Mouse (Mus musculus): ENCODE results near the gene Ptpn13. TPM values are rescaled to one million over a fixed set of nuclear protein-coding genes. Genes with fewer than 3 reads are reported as not detected.

The Ptpn13 gene
- polyA plus RNA-seq, 1 experiment from 2014 or later, result 4.9 TPM

DNA sequence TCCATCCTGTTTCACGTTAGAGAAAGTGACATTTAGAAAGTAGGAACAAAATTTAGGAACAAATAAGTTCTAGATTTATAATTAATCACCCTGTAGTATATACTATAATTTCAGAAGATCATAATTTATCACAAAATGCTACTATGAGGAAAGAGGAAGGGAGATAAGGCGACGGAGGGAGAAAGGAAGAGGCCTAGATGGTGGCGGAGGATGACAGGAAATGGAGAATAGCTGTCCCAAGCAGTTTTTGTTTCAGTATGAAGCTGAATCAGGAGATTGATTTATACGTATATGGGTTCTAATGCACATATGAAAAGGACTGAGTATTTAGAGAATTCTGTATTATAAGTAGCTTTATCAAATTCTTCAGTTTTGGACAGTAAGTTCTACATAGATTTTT lies 47.7 kb downstream of the Ptpn13 start:
- H3K27me3 ChIP-seq, result no peaks in the 10 kb centered on the region
- H3K9ac ChIP-seq, result no peak overlapping the region
- H3K4me1 ChIP-seq, result peaks cover 3% of the 10 kb centered on the region; the same call in 1 of the 2 replicates
- H3K9me3 ChIP-seq (replicated peaks), result no peaks in the 10 kb centered on the region
- H3K4me3 ChIP-seq, result no peak overlapping the region
- no peaks in the 10 kb centered on the region for H3K36me3 ChIP-seq (ENCODE audit: poor library complexity, severe bottlenecking)
- no peak overlapping the region for H3K4me2 ChIP-seq
- no peak overlapping the region for H3K27ac ChIP-seq
- 87% methylated on average over 5 of the region's 5 CpGs for WGBS
- no peak for ATAC-seq

GRCm38 (mm10) chr5:103473467-103474096 lies 48.6 kb downstream of the Ptpn13 start:
- Histone ChIP-seq H3K4me3 (no peak overlapping the region), H3K36me3 (ENCODE audit: poor library complexity, severe bottlenecking) (no peaks in the 10 kb centered on the region), H3K9ac (no peak overlapping the region), H3K27ac (no peak overlapping the region), H3K9me3 (replicated peaks) (no peaks in the 10 kb centered on the region), H3K4me2 (no peak overlapping the region), H3K27me3 (no peaks in the 10 kb centered on the region), H3K4me1 (peaks cover 3% of the 10 kb centered on the region; the same call in 1 of the 2 replicates)
- WGBS, result 90% methylated on average over 11 of the region's 11 CpGs
- no peak for ATAC-seq

DNA sequence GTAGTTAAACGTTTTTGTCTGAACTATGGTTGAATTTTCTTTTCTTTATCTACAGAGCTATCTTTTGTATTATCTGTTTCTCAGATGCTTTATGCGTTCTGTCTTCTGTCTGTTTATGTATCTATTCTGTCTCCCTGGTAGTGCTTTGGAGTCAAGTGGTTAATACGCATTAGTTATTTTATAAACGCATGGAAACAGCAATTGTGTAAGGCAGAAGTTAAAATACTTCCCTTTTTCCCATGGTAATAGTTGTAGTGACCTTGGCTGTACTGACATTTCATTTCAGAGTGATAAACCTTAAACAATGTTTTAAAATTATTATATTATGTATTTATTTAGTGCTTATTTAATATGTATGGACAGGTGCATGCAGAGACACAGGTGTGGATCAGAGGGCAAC lies 49.3 kb downstream of the Ptpn13 start:
- Histone ChIP-seq H3K27ac (no peak overlapping the region), H3K27me3 (no peaks in the 10 kb centered on the region), H3K4me3 (no peak overlapping the region), H3K4me2 (no peak overlapping the region), H3K36me3 (ENCODE audit: poor library complexity, severe bottlenecking) (no peaks in the 10 kb centered on the region), H3K9ac (no peak overlapping the region), H3K4me1 (peaks cover 3% of the 10 kb centered on the region; the same call in 1 of the 2 replicates), H3K9me3 (replicated peaks) (no peaks in the 10 kb centered on the region)
- 92% methylated on average over 4 of the region's 4 CpGs for WGBS
- no peak for ATAC-seq

- no peaks in the 10 kb centered on the region for H3K27me3 ChIP-seq
- no peaks in the 10 kb centered on the region for H3K4me1 ChIP-seq
- ATAC-seq, result no peak
- 0 out of 2 replicates have a peak, but pooled peaks cover 3% of the 10 kb centered on the region for H3K9me3 ChIP-seq (replicated peaks)
- H3K36me3 ChIP-seq (ENCODE audit: poor library complexity, severe bottlenecking), result no peaks in the 10 kb centered on the region
- H3K4me3 ChIP-seq, result no peak overlapping the region
- H3K4me2 ChIP-seq, result no peak overlapping the region
- no peak overlapping the region for H3K27ac ChIP-seq
- 91% methylated on average over 5 of the region's 5 CpGs for WGBS
- H3K9ac ChIP-seq, result no peak overlapping the region
Observed at GRCm38 (mm10) chr5:103475503-103475902, 50.5 kb downstream of the Ptpn13 start.

DNA sequence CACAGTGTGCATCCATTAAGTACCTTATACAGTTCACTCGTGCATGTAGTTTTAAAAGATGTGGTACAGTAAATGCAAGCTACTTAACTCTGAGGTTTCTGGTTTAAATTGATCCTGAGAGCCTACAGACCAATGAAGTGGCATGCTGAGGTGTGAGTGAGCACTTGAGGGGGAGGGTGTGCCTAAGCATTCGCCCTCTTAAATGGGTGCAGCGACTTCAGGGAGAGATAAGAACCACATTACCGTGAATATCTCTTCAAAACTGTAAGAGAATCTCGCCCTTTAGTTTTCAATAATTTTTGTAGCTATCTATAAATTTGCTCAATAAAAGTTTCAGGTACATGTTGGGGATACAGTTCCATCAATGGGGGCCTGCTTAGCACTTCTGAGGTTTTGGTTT lies 54.5 kb downstream of the Ptpn13 start:
- H3K36me3 ChIP-seq (ENCODE audit: poor library complexity, severe bottlenecking), result no peaks in the 10 kb centered on the region
- no peak overlapping the region for H3K27ac ChIP-seq
- 93% methylated on average over 5 of the region's 5 CpGs for WGBS
- H3K4me2 ChIP-seq, result no peak overlapping the region
- no peak overlapping the region for H3K9ac ChIP-seq
- no peaks in the 10 kb centered on the region for H3K4me1 ChIP-seq
- no peak overlapping the region for H3K4me3 ChIP-seq
- ATAC-seq, result no peak
- 0 out of 2 replicates have a peak, but pooled peaks cover 3% of the 10 kb centered on the region for H3K9me3 ChIP-seq (replicated peaks)
- H3K27me3 ChIP-seq, result no peaks in the 10 kb centered on the region

DNA sequence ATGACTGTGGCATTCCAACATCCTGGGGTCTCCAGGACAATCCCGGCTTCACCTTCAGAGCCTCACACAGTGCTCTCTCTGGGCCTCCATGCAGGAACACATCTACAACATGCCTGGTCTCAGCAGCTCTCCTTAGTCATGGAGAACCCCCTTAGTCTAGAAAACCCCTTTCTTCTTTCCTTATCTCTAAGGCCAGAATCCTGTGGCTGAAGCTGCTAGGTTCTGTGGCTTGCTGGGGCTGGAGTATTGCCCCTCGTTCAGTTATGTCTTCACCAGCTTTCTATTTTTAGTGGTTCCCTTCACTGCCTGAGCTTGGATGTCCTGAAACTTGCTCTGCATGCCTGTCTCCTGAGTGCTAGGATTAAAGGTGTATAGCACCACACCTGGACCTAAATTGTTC lies 56.2 kb downstream of the Ptpn13 start:
- Histone ChIP-seq H3K9me3 (replicated peaks) (0 out of 2 replicates have a peak, but pooled peaks cover 3% of the 10 kb centered on the region), H3K27me3 (no peaks in the 10 kb centered on the region), H3K36me3 (ENCODE audit: poor library complexity, severe bottlenecking) (no peaks in the 10 kb centered on the region), H3K4me3 (no peak overlapping the region), H3K27ac (no peak overlapping the region), H3K4me1 (no peaks in the 10 kb centered on the region), H3K9ac (no peak overlapping the region), H3K4me2 (no peak overlapping the region)
- ATAC-seq, result no peak
- WGBS, result 99% methylated on average over 2 of the region's 2 CpGs

GRCm38 (mm10) chr5:103487001-103487400 lies 62.0 kb downstream of the Ptpn13 start:
- Histone ChIP-seq H3K4me1 (no peaks in the 10 kb centered on the region), H3K27ac (no peak overlapping the region), H3K9me3 (replicated peaks) (no peaks in the 10 kb centered on the region), H3K36me3 (ENCODE audit: poor library complexity, severe bottlenecking) (0 out of 2 replicates have a peak, but pooled peaks cover 4% of the 10 kb centered on the region), H3K27me3 (no peaks in the 10 kb centered on the region), H3K9ac (no peak overlapping the region), H3K4me2 (no peak overlapping the region), H3K4me3 (no peak overlapping the region)
- 88% methylated on average over 7 of the region's 7 CpGs for WGBS
- ATAC-seq, result no peak

DNA sequence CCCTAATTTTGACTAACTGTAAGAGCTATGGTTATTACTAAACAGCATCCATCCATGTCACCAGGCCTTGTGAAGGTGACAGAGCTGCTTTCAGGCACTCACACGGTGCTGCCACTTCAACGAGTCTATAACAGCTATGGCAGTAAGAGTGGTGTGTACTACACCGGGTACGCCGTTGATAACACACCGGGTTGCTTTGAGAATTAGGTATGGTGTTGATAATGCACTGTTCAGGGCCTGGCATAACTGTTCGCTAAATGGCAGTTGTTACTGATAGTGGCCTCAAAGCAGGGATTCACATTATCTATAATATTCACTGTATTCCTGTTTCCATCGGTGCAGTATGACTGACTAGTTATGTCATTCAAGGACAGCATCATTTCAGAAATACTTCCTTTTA lies 66.0 kb downstream of the Ptpn13 start:
- Histone ChIP-seq H3K9me3 (replicated peaks) (no peaks in the 10 kb centered on the region), H3K27ac (no peak overlapping the region), H3K4me1 (no peaks in the 10 kb centered on the region), H3K9ac (no peak overlapping the region), H3K4me3 (no peak overlapping the region), H3K4me2 (no peak overlapping the region), H3K36me3 (ENCODE audit: poor library complexity, severe bottlenecking) (0 out of 2 replicates have a peak, but pooled peaks cover 4% of the 10 kb centered on the region), H3K27me3 (no peaks in the 10 kb centered on the region)
- no peak for ATAC-seq
- WGBS, result 97% methylated on average over 8 of the region's 8 CpGs

- Histone ChIP-seq H3K27me3 (no peaks in the 10 kb centered on the region), H3K4me2 (no peak overlapping the region), H3K36me3 (ENCODE audit: poor library complexity, severe bottlenecking) (0 out of 2 replicates have a peak, but pooled peaks cover 4% of the 10 kb centered on the region), H3K4me3 (no peak overlapping the region), H3K9me3 (replicated peaks) (no peaks in the 10 kb centered on the region), H3K9ac (no peak overlapping the region), H3K4me1 (peaks cover 3% of the 10 kb centered on the region; the same call in 1 of the 2 replicates), H3K27ac (no peak overlapping the region)
- ATAC-seq, result no peak
- 89% methylated on average over 5 of the region's 5 CpGs for WGBS
Observed at GRCm38 (mm10) chr5:103491788-103492187, 66.8 kb downstream of the Ptpn13 start.

- peak; percentile 74; the same call in 1 of the 2 replicates for ATAC-seq
Observed at GRCm38 (mm10) chr5:103497061-103497460, 72.1 kb downstream of the Ptpn13 start.

DNA sequence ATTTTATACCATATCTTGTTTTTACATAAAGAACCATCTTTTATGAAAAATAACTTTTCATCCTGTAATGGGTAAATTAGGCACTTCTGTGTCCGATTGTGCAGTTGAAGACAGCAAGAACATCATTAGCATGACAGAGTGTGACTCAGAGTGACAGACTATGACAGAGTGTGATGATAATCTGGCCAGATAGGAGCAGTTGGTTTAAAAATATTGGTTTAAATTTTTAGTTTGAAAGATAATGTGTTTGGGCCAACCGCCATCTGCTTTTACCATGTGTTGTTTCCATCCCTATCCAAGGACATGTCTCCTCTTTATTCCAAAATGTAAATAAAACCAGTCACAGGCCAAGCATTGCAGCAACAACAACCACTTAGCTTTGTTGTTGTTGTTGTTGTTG lies 72.5 kb downstream of the Ptpn13 start:
- WGBS, result 84% methylated on average over 2 of the region's 2 CpGs
- Histone ChIP-seq H3K36me3 (ENCODE audit: poor library complexity, severe bottlenecking) (no peaks in the 10 kb centered on the region; the same call in 1 of the 2 replicates), H3K4me2 (no peak overlapping the region), H3K9ac (no peak overlapping the region), H3K27me3 (no peaks in the 10 kb centered on the region), H3K4me3 (no peak overlapping the region), H3K9me3 (replicated peaks) (no peaks in the 10 kb centered on the region), H3K27ac (no peak overlapping the region), H3K4me1 (peaks cover 3% of the 10 kb centered on the region; the same call in 1 of the 2 replicates)
- peak; percentile 87; the same call in 1 of the 2 replicates for ATAC-seq

More at GRCm38 (mm10) chr5:103497061-103497460, 72.1 kb downstream of the Ptpn13 start:
- H3K4me3 ChIP-seq, result no peak overlapping the region
- H3K27me3 ChIP-seq, result no peaks in the 10 kb centered on the region
- no peak overlapping the region for H3K9ac ChIP-seq
- no peak overlapping the region for H3K4me2 ChIP-seq
- no peaks in the 10 kb centered on the region for H3K9me3 ChIP-seq (replicated peaks)
- peaks cover 3% of the 10 kb centered on the region; the same call in 1 of the 2 replicates for H3K4me1 ChIP-seq
- 79% methylated on average over 5 of the region's 5 CpGs for WGBS
- H3K36me3 ChIP-seq (ENCODE audit: poor library complexity, severe bottlenecking), result no peaks in the 10 kb centered on the region; the same call in 1 of the 2 replicates
- no peak overlapping the region for H3K27ac ChIP-seq

- no peak for ATAC-seq
- H3K36me3 ChIP-seq (ENCODE audit: poor library complexity, severe bottlenecking), result no peaks in the 10 kb centered on the region; the same call in 1 of the 2 replicates
- WGBS, result 55% methylated on average over 6 of the region's 6 CpGs
- H3K4me3 ChIP-seq, result no peak overlapping the region
- no peaks in the 10 kb centered on the region for H3K9me3 ChIP-seq (replicated peaks)
- H3K9ac ChIP-seq, result no peak overlapping the region
- no peak overlapping the region for H3K4me2 ChIP-seq
- H3K4me1 ChIP-seq, result peaks cover 3% of the 10 kb centered on the region; the same call in 1 of the 2 replicates
- H3K27me3 ChIP-seq, result no peaks in the 10 kb centered on the region
- no peak overlapping the region for H3K27ac ChIP-seq
Observed at GRCm38 (mm10) chr5:103499305-103499704, 74.3 kb downstream of the Ptpn13 start.

Measured in forebrain, embryonic 13.5 days (tissue).